ENCODE assay signal across 19 mouse cellular contexts in genomic region chr7:26832668-26833067, GRCm38 (mm10). TPM values are rescaled to one million over a fixed set of nuclear protein-coding genes. Genes with fewer than 3 reads are reported as not detected.
A peak's percentile ranks its signal among the peaks of the same experiment; 100 is the strongest.
DNase-seq lines count a peak whose midpoint lies in the region; ATAC-seq lines count a peak whose summit lies in the region.
"Not testable (repeated sequence)": the region's sequence is repeated elsewhere in the genome, so short reads cannot be mapped to it uniquely, and the experiment has no call there.
"Had no signal": no experiment of that assay in that cellular context is flagged by ENCODE, and none has a peak within 500 bp of the region (broad histone marks: within the 10 kb centered on the region; RNA-seq: fewer than 3 reads in every experiment).

No protein-coding gene starts in this region.

- not testable (repeated sequence) for H3K4me1 ChIP-seq in kidney, embryonic 15.5 days

- H3K9me3 ChIP-seq in kidney, embryonic 15.5 days (replicated peaks): not testable (repeated sequence)

- 51% methylated on average over 7 of the region's 7 CpGs for WGBS in kidney, embryonic 15.5 days

- peak; percentile 52 for ATAC-seq in kidney, embryonic 15.5 days (replicated peaks; ENCODE audit: low FRiP score)

- H3K27me3 ChIP-seq in kidney, embryonic 15.5 days: not testable (repeated sequence)

- not testable (repeated sequence) for H3K4me3 ChIP-seq in kidney, embryonic 15.5 days (replicated peaks)

- H3K27ac ChIP-seq in kidney, embryonic 15.5 days: not testable (repeated sequence)

- H3K4me2 ChIP-seq in kidney, embryonic 15.5 days: not testable (repeated sequence)

- not testable (repeated sequence) for H3K9ac ChIP-seq in kidney, embryonic 15.5 days

- DNase-seq in kidney, adult 11 months: peak; percentile 92
- DNase-seq in kidney, adult 8-10 months: peak; percentile 81 to 87
- peak; percentile 50 to 80 for DNase-seq in kidney, postnatal 25 days
- DNase-seq in lung, adult 18-20 months: peak; percentile 63 to 76

- not testable (repeated sequence) for H3K36me3 ChIP-seq in kidney, embryonic 15.5 days

RNA-seq across cellular contexts. Expression of gene Cyp2a5, which starts 2.4 kb away (rescaled TPM):
- not detected in 2 replicates for polyA plus RNA-seq in kidney, embryonic 15.5 days (2015; fragmentation: Nextera tagmentation; extraction: Ambion mirVana)
- polyA plus RNA-seq: C2C12; CD4-positive, CD25-positive, alpha-beta regulatory T cell, adult 4 months; cerebellum, adult 2 months; embryonic facial prominence, embryonic 12.5 days; erythroblast, embryonic 14.5 days; forebrain, embryonic 12.5 days; heart, embryonic 10.5 days; heart, embryonic 13.5 days had no signal

RNA-seq across cellular contexts. Expression of gene Cyp2g1, which starts 24.0 kb away (rescaled TPM):
- not detected in 2 replicates for polyA plus RNA-seq in kidney, embryonic 15.5 days (2015; fragmentation: Nextera tagmentation; extraction: Ambion mirVana)
- polyA plus RNA-seq: adrenal gland, adult 2 months; C2C12; CD4-positive, CD25-positive, alpha-beta regulatory T cell, adult 4 months; cerebellum, adult 2 months; embryonic facial prominence, embryonic 12.5 days; forebrain, embryonic 15.5 days; gonadal fat pad, adult 2 months; heart, adult 2 months; heart, embryonic 10.5 days; heart, embryonic 13.5 days; hindbrain, embryonic 11.5 days; hindbrain, embryonic 14.5 days had no signal
